Mouse (Mus musculus) heart, adult 2 months (tissue): ENCODE data around the gene Sort1. TPM values are rescaled to one million over a fixed set of nuclear protein-coding genes. Genes with fewer than 3 reads are reported as not detected.

Experiments used
- DNase-seq, 2 experiments: peaks; one replicate each; pipeline ENCODE4 v3.0.0; 2021
- H3K27ac ChIP-seq: fragments of 200-600 bp; 2 replicates; pipeline ENCODE4 v1.8.1; 2022
- H3K27me3 ChIP-seq: fragments of 200-500 bp; 2 replicates; pipeline ENCODE4 v1.6.1; 2012; ENCODE audit warnings: mild to moderate bottlenecking, low read length, inconsistent platforms, mixed read lengths; ENCODE audit not compliant: control insufficient read depth, insufficient read depth
- H3K36me3 ChIP-seq: fragments of 200-500 bp; 2 replicates; pipeline ENCODE4 v1.6.1; 2012; ENCODE audit warnings: low read length, inconsistent platforms; ENCODE audit not compliant: control insufficient read depth, insufficient read depth
- H3K4me1 ChIP-seq: fragments of 200-500 bp; 2 replicates; pipeline ENCODE4 v1.6.1; 2011; ENCODE audit warnings: low read length; ENCODE audit not compliant: control insufficient read depth, insufficient read depth
- H3K4me3 ChIP-seq: fragments of 200-600 bp; 2 replicates; pipeline ENCODE4 v1.8.1; 2022
- H3K79me2 ChIP-seq: fragments of 200-500 bp; replicated peaks from 2 replicates; pipeline ENCODE4 v1.6.1; 2012; ENCODE audit warnings: mild to moderate bottlenecking, inconsistent platforms, low read length, moderate library complexity, mixed read lengths; ENCODE audit not compliant: control insufficient read depth, insufficient read depth
- H3K9ac ChIP-seq: fragments of 200-500 bp; 2 replicates; pipeline ENCODE4 v1.6.1; 2012; ENCODE audit warnings: low read depth, mild to moderate bottlenecking, control low read depth, inconsistent platforms, low read length, mixed read lengths
- CTCF ChIP-seq: fragments of 200-600 bp; IDR thresholded peaks from 2 replicates; pipeline ENCODE4 v1.8.1; 2022; ENCODE audit warnings: antibody characterized with exemption, mild to moderate bottlenecking, moderate library complexity
- EP300 ChIP-seq: fragments of 200-500 bp; IDR thresholded peaks from 2 replicates; pipeline ENCODE4 v1.6.1; 2011; ENCODE audit warnings: low read depth, low read length, control low read depth; ENCODE audit not compliant: insufficient read depth
- POLR2A ChIP-seq: fragments of 200-500 bp; IDR thresholded peaks from 2 replicates; pipeline ENCODE4 v1.6.1; 2011; ENCODE audit warnings: mild to moderate bottlenecking, low read depth, low read length, control low read depth; ENCODE audit not compliant: insufficient read depth
- WGBS: fragments of 180-500 bp; shearing (Covaris S2); methylation state at CpG from one replicate; pipeline ENCODE4 v1.1.7; 2018; 5-methylcytosine and 5-hydroxymethylcytosine counted together
- intact Hi-C: fragments of 180-260 bp; cut with DNase I; formaldehyde crosslinking; loops from one replicate; pipeline ENCODE4 v1.15.1; 2025
- polyA plus RNA-seq: library from polyadenylated mRNA; depleted of rRNA; stranded (reverse); fragments of >200 nt; gene quantifications from 2 replicates; pipeline ENCODE4 v1.2.3, GENCODE M21; 2012
- total RNA-seq, 2 experiments: library from RNA; stranded (reverse); gene quantifications; 2 replicates each; pipeline ENCODE4 v1.2.3; 2021

The Sort1 gene
- total and polyA plus RNA-seq, 3 experiments: 17.4 to 33.7 (median 19.2) TPM

- H3K79me2 ChIP-seq: no peaks in the 10 kb centered on the region
- TF ChIP-seq EP300 (no peak), POLR2A (no peak), CTCF (no peak)
- H3K36me3 ChIP-seq: no peaks in the 10 kb centered on the region; the same call in 1 of the 2 replicates
- H3K4me3 ChIP-seq: no peak overlapping the region
- no peaks in the 10 kb centered on the region for H3K4me1 ChIP-seq
- no peaks in the 10 kb centered on the region for H3K27me3 ChIP-seq
- no peak for DNase-seq
- 97% methylated on average over 3 of the region's 3 CpGs for WGBS
- intact Hi-C loops: no loop called here
- no peak overlapping the region for H3K27ac ChIP-seq
- no peak overlapping the region for H3K9ac ChIP-seq
Observed at GRCm38 (mm10) chr3:108322962-108323361, 39.1 kb downstream of the Sort1 start.

GRCm38 (mm10) chr3:108324837-108325236, 41.0 kb downstream of the Sort1 start:
- 73% methylated on average over 4 of the region's 4 CpGs for WGBS
- no peak for DNase-seq
- H3K27me3 ChIP-seq: no peaks in the 10 kb centered on the region
- no peak overlapping the region for H3K9ac ChIP-seq
- no peak overlapping the region for H3K4me3 ChIP-seq
- intact Hi-C loops: no loop called here
- TF ChIP-seq POLR2A: no peak
- no peak for TF ChIP-seq CTCF
- no peak for TF ChIP-seq EP300
- no peaks in the 10 kb centered on the region for H3K79me2 ChIP-seq
- H3K36me3 ChIP-seq: no peaks in the 10 kb centered on the region
- H3K4me1 ChIP-seq: no peaks in the 10 kb centered on the region
- H3K27ac ChIP-seq: no peak overlapping the region

GRCm38 (mm10) chr3:108325521-108325920, 41.6 kb downstream of the Sort1 start:
- no peaks in the 10 kb centered on the region for H3K36me3 ChIP-seq
- TF ChIP-seq CTCF (no peak), EP300 (no peak)
- H3K9ac ChIP-seq: no peak overlapping the region
- H3K27me3 ChIP-seq: no peaks in the 10 kb centered on the region
- intact Hi-C loops: no loop called here
- no peak overlapping the region for H3K27ac ChIP-seq
- no peak for DNase-seq
- 94% methylated on average over 9 of the region's 9 CpGs for WGBS
- no peaks in the 10 kb centered on the region for H3K4me1 ChIP-seq
- H3K79me2 ChIP-seq: no peaks in the 10 kb centered on the region
- H3K4me3 ChIP-seq: no peak overlapping the region

- H3K4me3 ChIP-seq: no peak overlapping the region
- TF ChIP-seq POLR2A: no peak
- TF ChIP-seq CTCF: no peak
- no peak for TF ChIP-seq EP300
- no peaks in the 10 kb centered on the region for H3K4me1 ChIP-seq
- no peaks in the 10 kb centered on the region for H3K79me2 ChIP-seq
- no peak for DNase-seq
- H3K9ac ChIP-seq: no peak overlapping the region
- H3K27me3 ChIP-seq: no peaks in the 10 kb centered on the region
- 74% methylated on average over 8 of the region's 8 CpGs for WGBS
- H3K27ac ChIP-seq: no peak overlapping the region
- intact Hi-C loops: no loop called here
- no peaks in the 10 kb centered on the region for H3K36me3 ChIP-seq
Observed at GRCm38 (mm10) chr3:108327275-108327674, 43.4 kb downstream of the Sort1 start.

- H3K4me3 ChIP-seq: no peak overlapping the region
- H3K36me3 ChIP-seq: no peaks in the 10 kb centered on the region
- peak; percentile 37 to 62 for DNase-seq
- intact Hi-C loops: loop anchor here (2.0 kb wide), 1 partner anchor 19 kb away; no protein-coding TSS in a partner anchor
- H3K79me2 ChIP-seq: no peaks in the 10 kb centered on the region
- 55% methylated on average over 3 of the region's 3 CpGs for WGBS
- H3K9ac ChIP-seq: no peak overlapping the region
- H3K27ac ChIP-seq: peak overlapping the region; percentile 55; the same call in 1 of the 2 replicates
- no peak for TF ChIP-seq CTCF
- TF ChIP-seq EP300: no peak
- no peak for TF ChIP-seq POLR2A
- no peaks in the 10 kb centered on the region for H3K4me1 ChIP-seq
- H3K27me3 ChIP-seq: no peaks in the 10 kb centered on the region
Observed at GRCm38 (mm10) chr3:108327916-108328315, 44.0 kb downstream of the Sort1 start.

GRCm38 (mm10) chr3:108328441-108328841, 44.6 kb downstream of the Sort1 start:
- no peak overlapping the region for H3K9ac ChIP-seq
- H3K4me3 ChIP-seq: no peak overlapping the region
- peak; percentile 61 to 65 for DNase-seq
- H3K36me3 ChIP-seq: no peaks in the 10 kb centered on the region
- no peaks in the 10 kb centered on the region for H3K79me2 ChIP-seq
- WGBS: 31% methylated on average over 9 of the region's 9 CpGs
- H3K27me3 ChIP-seq: no peaks in the 10 kb centered on the region
- TF ChIP-seq EP300: no peak
- TF ChIP-seq POLR2A: no peak
- TF ChIP-seq CTCF: 0 out of 2 replicates have a peak, but pooled peaks have one; percentile 7
- peak overlapping the region; percentile 55; the same call in 1 of the 2 replicates for H3K27ac ChIP-seq
- intact Hi-C loops: loop anchor here (2.0 kb wide), 1 partner anchor 20 kb away; no protein-coding TSS in a partner anchor
- no peaks in the 10 kb centered on the region for H3K4me1 ChIP-seq
